Mouse (Mus musculus): ENCODE results near the gene Morc4.

GRCm38 (mm10) chrX:139777357-139777756 is 94.1 kb downstream of the Morc4 start:
- TF ChIP-seq SRF (IDR thresholded peaks at IDR 0.05; ENCODE audit: control insufficient read depth, insufficient read length, low read depth), result no peak
- no peak for TF ChIP-seq MYOD1 (IDR thresholded peaks at IDR 0.05; ENCODE audit: control insufficient read depth in 1 of 3, insufficient read length in 2 of 3, low read depth in 2 of 3)
- no peak for TF ChIP-seq MAX (IDR thresholded peaks at IDR 0.05; ENCODE audit: low read depth)
- no peak for TF ChIP-seq POLR2AphosphoS2 (IDR thresholded peaks at IDR 0.05; ENCODE audit: insufficient read length, low read depth)
- TF ChIP-seq POLR2A (IDR thresholded peaks at IDR 0.05; ENCODE audit: insufficient read length, low read depth), result no peak
- TF ChIP-seq CEBPB (IDR thresholded peaks at IDR 0.05; ENCODE audit: insufficient read depth, poor library complexity, severe bottlenecking), result no peak
- no peak for TF ChIP-seq REST (IDR thresholded peaks at IDR 0.05; ENCODE audit: insufficient read depth, insufficient read length)
- no peak for TF ChIP-seq USF1 (IDR thresholded peaks at IDR 0.05; ENCODE audit: low read depth)
